Mouse (Mus musculus) heart, adult 2 months (tissue): Measurements from ENCODE around the gene Gal3st1.

ENCODE experiments used
- CTCF ChIP-seq: fragments of 200-600 bp; IDR thresholded peaks from 2 replicates; pipeline ENCODE4 v1.8.1; 2022; ENCODE audit warnings: antibody characterized with exemption, mild to moderate bottlenecking, moderate library complexity
- EP300 ChIP-seq: fragments of 200-500 bp; IDR thresholded peaks from 2 replicates; pipeline ENCODE4 v1.6.1; 2011; ENCODE audit warnings: low read depth, low read length, control low read depth; ENCODE audit not compliant: insufficient read depth
- POLR2A ChIP-seq: fragments of 200-500 bp; IDR thresholded peaks from 2 replicates; pipeline ENCODE4 v1.6.1; 2011; ENCODE audit warnings: mild to moderate bottlenecking, low read depth, low read length, control low read depth; ENCODE audit not compliant: insufficient read depth

GRCm38 (mm10) chr11:3993914-3994313, 10.5 kb downstream of the Gal3st1 start:
- TF ChIP-seq CTCF: no peak
- TF ChIP-seq POLR2A: no peak
- no peak for TF ChIP-seq EP300
